Mouse (Mus musculus): ENCODE measurements around the gene Ank.

GRCm38 (mm10) chr15:27581640-27582039, 115.2 kb downstream of the Ank start:
- TF ChIP-seq CTCF (IDR thresholded peaks at IDR 0.05; ENCODE audit: extremely low read depth, insufficient read depth, low read length) (no peak), POLR2A (IDR thresholded peaks at IDR 0.05; ENCODE audit: extremely low read depth, insufficient read depth, low read length) (no peak)

All from cortical plate, adult 2 months (tissue).